Mouse (Mus musculus) intestine, postnatal 0 days (tissue): Measurements from ENCODE around the gene Spg11. TPM values are rescaled to one million over a fixed set of nuclear protein-coding genes. Genes with fewer than 3 reads are reported as not detected.

ENCODE experiments used
- ATAC-seq: fragments of 200-750 bp; cut with Nextera tagmentation; 2 replicates; pipeline ENCODE4 v1.8.0; 2017; ENCODE audit warnings: mild to moderate bottlenecking, moderate TSS enrichment, moderate library complexity
- H3K27ac ChIP-seq: fragments of 300-500 bp; sonication (generic); 2 replicates; pipeline ENCODE4 v1.5.1; 2014; ENCODE audit warnings: mild to moderate bottlenecking, low read depth, low read length, moderate library complexity
- H3K27me3 ChIP-seq: fragments of 300-500 bp; sonication (generic); replicated peaks from 2 replicates; pipeline ENCODE4 v1.6.1; 2014; ENCODE audit warnings: low read length, mixed read lengths; ENCODE audit not compliant: control insufficient read depth, insufficient read depth
- H3K36me3 ChIP-seq: fragments of 300-500 bp; sonication (generic); 2 replicates; pipeline ENCODE4 v1.6.1; 2014; ENCODE audit warnings: mild to moderate bottlenecking, moderate library complexity; ENCODE audit not compliant: control insufficient read depth, insufficient read depth
- H3K4me1 ChIP-seq: fragments of 300-500 bp; sonication (generic); replicated peaks from 2 replicates; pipeline ENCODE4 v1.6.1; 2014; ENCODE audit warnings: antibody characterized with exemption, low read length, mixed read lengths; ENCODE audit not compliant: control insufficient read depth, insufficient read depth
- H3K4me2 ChIP-seq: fragments of 300-500 bp; sonication (generic); replicated peaks from 2 replicates; pipeline ENCODE4 v1.6.1; 2014; ENCODE audit warnings: low read depth, mild to moderate bottlenecking, moderate library complexity
- H3K4me3 ChIP-seq: fragments of 300-500 bp; sonication (generic); 2 replicates; pipeline ENCODE4 v1.5.1; 2014; ENCODE audit warnings: low read depth, low read length
- H3K9ac ChIP-seq: fragments of 300-500 bp; sonication (generic); 2 replicates; pipeline ENCODE4 v1.6.1; 2014; ENCODE audit warnings: mild to moderate bottlenecking, low read depth, low read length
- H3K9me3 ChIP-seq: fragments of 300-500 bp; sonication (generic); 2 replicates; pipeline ENCODE4 v1.6.1; 2016; ENCODE audit warnings: mixed run types; ENCODE audit not compliant: control insufficient read depth
- CTCF ChIP-seq: sonication (generic); IDR thresholded peaks from 2 replicates; pipeline ENCODE4 v1.5.1; 2016; ENCODE audit warnings: low read depth, mild to moderate bottlenecking, control low read depth, antibody characterized with exemption, moderate library complexity
- WGBS: fragments of 180-500 bp; shearing (Covaris S2); extraction: QIAGEN DNeasy Blood & Tissue Kit; methylation state at CpG from one replicate; pipeline ENCODE4 v1.1.7; 2014; 5-methylcytosine and 5-hydroxymethylcytosine counted together
- polyA plus RNA-seq: library from polyadenylated mRNA; unstranded; fragments of >200 nt; fragmentation: Nextera tagmentation; extraction: Ambion mirVana; gene quantifications from 2 replicates; pipeline ENCODE4 v1.2.1, GENCODE M21; 2015

The Spg11 gene
- polyA plus RNA-seq, 1 experiment from 2014 or later = 3.7 TPM

DNA sequence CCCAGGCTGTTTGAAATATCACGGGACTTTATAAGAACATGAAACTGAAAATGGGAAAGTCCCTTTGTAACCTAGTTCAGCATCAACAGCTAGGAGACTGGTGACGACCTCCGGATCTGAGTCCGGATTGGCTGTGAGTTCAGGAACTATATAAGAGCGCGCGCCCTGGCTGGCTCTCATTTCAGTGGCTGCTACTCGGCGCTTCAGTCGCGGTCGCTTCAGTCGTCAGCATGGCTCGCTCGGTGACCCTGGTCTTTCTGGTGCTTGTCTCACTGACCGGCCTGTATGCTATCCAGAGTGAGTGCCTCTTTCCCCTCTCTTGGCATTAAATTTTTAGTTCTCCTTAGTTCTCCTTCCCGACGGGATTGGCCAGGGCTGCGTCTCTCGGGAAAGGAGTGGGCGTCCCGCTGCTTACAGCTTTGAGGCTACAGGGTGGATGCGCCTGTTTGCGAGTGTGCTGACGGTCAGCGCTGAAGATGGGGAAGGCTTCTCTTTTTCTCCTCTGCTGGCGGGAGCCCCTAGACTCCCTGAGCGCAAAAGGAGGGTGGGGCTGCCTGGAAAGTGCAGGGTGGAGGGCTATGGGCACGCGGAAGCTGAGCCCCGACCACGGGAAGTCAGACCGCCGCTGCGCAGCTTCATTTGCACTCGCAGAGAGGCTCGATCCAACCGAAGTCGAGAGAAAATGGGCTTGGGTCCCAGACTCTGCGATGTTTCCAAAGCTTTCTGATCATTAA is 29.5 kb upstream of the Spg11 start, which contains the start of gene B2m:
Gene B2m, plus strand, starts transcription at position 179 of the 734 bp plus-strand sequence.
- H3K9me3 ChIP-seq = no peaks in the 10 kb centered on the region
- peaks cover 7% of the 10 kb centered on the region; the same call in 1 of the 2 replicates for H3K4me1 ChIP-seq
- H3K27me3 ChIP-seq = no peaks in the 10 kb centered on the region
- ATAC-seq = peak; percentile 93
- H3K36me3 ChIP-seq = peaks cover 24% of the 10 kb centered on the region
- peak within 1 kb of the TSS; percentile 69 for H3K9ac ChIP-seq
- 1% methylated on average over 40 of the region's 40 CpGs for WGBS
- peak within 1 kb of the TSS; percentile 68 for H3K4me2 ChIP-seq
- peak within 1 kb of the TSS; percentile 73 for H3K4me3 ChIP-seq
- TF ChIP-seq CTCF = 0 out of 2 replicates have a peak, but pooled peaks have one; percentile 2
- peak within 1 kb of the TSS; percentile 85 for H3K27ac ChIP-seq

DNA sequence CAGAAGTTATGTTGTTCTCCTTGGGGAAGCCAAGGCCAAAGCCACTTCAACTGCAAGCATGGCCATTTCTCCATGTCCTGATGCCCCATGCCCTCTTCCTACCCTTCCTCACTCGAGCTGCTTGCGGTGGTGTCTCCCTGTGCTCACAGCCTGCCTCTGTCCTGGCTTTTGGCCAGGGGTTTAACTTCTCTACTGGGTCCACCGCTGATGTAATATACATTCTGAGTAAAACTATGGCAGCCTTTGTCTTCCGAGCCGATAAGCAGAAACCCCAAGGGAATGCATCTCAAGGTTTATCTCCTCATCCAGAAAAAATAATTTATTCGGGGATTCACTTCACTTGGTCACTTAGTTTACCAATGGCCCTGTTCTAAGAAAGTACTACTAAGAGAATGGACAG is 28.5 kb upstream of the Spg11 start:
- peaks cover 16% of the 10 kb centered on the region for H3K36me3 ChIP-seq
- no peaks in the 10 kb centered on the region for H3K9me3 ChIP-seq
- ATAC-seq = no peak
- peaks cover 7% of the 10 kb centered on the region; the same call in 1 of the 2 replicates for H3K4me1 ChIP-seq
- no peaks in the 10 kb centered on the region for H3K27me3 ChIP-seq
- 67% methylated on average over 6 of the region's 6 CpGs for WGBS
- H3K4me2 ChIP-seq = peak overlapping the region; percentile 68
- no peak overlapping the region for H3K9ac ChIP-seq
- peak overlapping the region; percentile 67 for H3K27ac ChIP-seq
- H3K4me3 ChIP-seq = no peak overlapping the region
- TF ChIP-seq CTCF = no peak

DNA sequence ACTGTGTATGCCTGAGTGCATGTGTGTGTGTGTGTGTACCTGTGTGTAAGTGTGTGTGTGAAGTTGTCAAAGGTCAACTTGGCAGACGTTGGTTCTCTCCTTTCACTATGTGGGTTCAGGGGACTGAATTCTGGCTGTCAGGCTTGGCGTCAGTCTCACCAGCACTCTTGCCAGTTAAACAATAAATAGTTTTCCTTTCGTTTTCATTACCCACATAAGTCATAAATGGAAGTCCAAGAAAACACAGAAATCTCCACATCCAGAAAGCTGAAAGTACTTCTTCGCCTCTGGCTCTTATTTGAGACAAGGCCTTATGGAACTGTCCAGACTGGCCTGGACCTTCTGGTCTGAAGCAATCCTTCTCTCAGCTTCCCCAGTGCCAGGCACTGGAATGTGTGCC is 27.6 kb upstream of the Spg11 start:
- H3K4me2 ChIP-seq = no peak overlapping the region
- no peak overlapping the region for H3K4me3 ChIP-seq
- H3K27ac ChIP-seq = no peak overlapping the region; the same call in 1 of the 2 replicates
- WGBS = 48% methylated on average over 4 of the region's 4 CpGs
- TF ChIP-seq CTCF = no peak
- ATAC-seq = no peak
- no peaks in the 10 kb centered on the region for H3K27me3 ChIP-seq
- no peaks in the 10 kb centered on the region for H3K9me3 ChIP-seq
- H3K9ac ChIP-seq = no peak overlapping the region
- peaks cover 7% of the 10 kb centered on the region; the same call in 1 of the 2 replicates for H3K4me1 ChIP-seq
- peaks cover 7% of the 10 kb centered on the region for H3K36me3 ChIP-seq

- Histone ChIP-seq H3K27ac (no peak overlapping the region), H3K9me3 (no peaks in the 10 kb centered on the region), H3K27me3 (no peaks in the 10 kb centered on the region), H3K4me2 (no peak overlapping the region), H3K36me3 (no peaks in the 10 kb centered on the region), H3K4me3 (no peak overlapping the region), H3K9ac (no peak overlapping the region), H3K4me1 (0 out of 2 replicates have a peak, but pooled peaks cover 10% of the 10 kb centered on the region)
- 92% methylated on average over 3 of the region's 3 CpGs for WGBS
- no peak for TF ChIP-seq CTCF
- ATAC-seq = no peak
These were observed 24.9 kb upstream of the Spg11 start for GRCm38 (mm10) chr2:122143111-122143510.

DNA sequence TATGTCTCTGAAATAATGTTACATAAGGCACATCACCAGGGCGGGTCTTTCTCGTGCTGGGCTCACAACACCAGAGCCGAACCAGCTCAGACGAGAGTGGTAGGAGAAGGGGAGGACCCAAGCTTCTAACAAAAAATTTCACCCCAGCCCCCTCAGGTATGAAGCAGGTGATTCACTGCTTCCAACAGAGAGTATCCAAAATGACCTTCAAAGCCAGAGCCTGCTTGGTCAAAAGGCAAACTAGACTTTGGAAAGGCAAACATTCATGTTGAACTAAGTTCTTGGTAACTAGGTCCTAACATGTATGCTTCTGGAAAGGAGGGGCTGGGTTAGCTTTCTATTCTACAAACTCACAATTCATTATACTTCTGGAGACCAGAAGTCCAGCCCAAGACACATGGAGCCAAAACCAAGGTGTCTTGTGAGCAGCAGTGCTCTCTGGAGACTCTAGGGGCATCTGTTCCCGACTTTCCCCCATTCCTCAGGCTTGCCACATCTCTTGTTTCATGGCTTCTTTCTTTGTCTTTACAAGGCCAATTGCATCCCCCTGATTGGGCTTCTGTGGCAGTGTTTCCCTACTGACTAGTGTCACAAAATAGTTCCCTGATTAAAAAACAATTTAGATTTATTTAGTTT is 23.3 kb upstream of the Spg11 start:
- Histone ChIP-seq H3K4me2 (no peak overlapping the region), H3K36me3 (no peaks in the 10 kb centered on the region), H3K9ac (no peak overlapping the region), H3K4me3 (no peak overlapping the region), H3K27me3 (no peaks in the 10 kb centered on the region), H3K27ac (no peak overlapping the region), H3K4me1 (0 out of 2 replicates have a peak, but pooled peaks cover 5% of the 10 kb centered on the region), H3K9me3 (no peaks in the 10 kb centered on the region)
- peak; percentile 53 for TF ChIP-seq CTCF
- 71% methylated on average over 5 of the region's 5 CpGs for WGBS
- 0 out of 2 replicates have a peak, but pooled peaks have one; percentile 3 for ATAC-seq

GRCm38 (mm10) chr2:122140815-122141214 is 22.6 kb upstream of the Spg11 start:
- H3K9me3 ChIP-seq = no peaks in the 10 kb centered on the region
- 0 out of 2 replicates have a peak, but pooled peaks cover 5% of the 10 kb centered on the region for H3K4me1 ChIP-seq
- no peak for TF ChIP-seq CTCF

More at GRCm38 (mm10) chr2:122140815-122141214, 22.6 kb upstream of the Spg11 start:
- H3K4me3 ChIP-seq = no peak overlapping the region
- no peak overlapping the region for H3K9ac ChIP-seq
- WGBS = 40% methylated on average over 2 of the region's 2 CpGs
- no peaks in the 10 kb centered on the region for H3K27me3 ChIP-seq
- no peaks in the 10 kb centered on the region for H3K36me3 ChIP-seq
- no peak overlapping the region for H3K27ac ChIP-seq
- ATAC-seq = peak; percentile 81
- no peak overlapping the region for H3K4me2 ChIP-seq
